Mouse (Mus musculus): ENCODE measurements around the gene Gucy1b2. TPM values are rescaled to one million over a fixed set of nuclear protein-coding genes. Genes with fewer than 3 reads are reported as not detected.

Gucy1b2 gene
- polyA plus RNA-seq, 1 experiment from 2014 or later, result 0.21 TPM

- DNase-seq (ENCODE audit: low spot score), result no peak
- no peaks in the 10 kb centered on the region for H3K36me3 ChIP-seq
- H3K27ac ChIP-seq, result no peak overlapping the region
- no peaks in the 10 kb centered on the region for H3K9me3 ChIP-seq (replicated peaks)
- peaks cover 4% of the 10 kb centered on the region for H3K4me1 ChIP-seq
- H3K4me3 ChIP-seq, result no peak overlapping the region
- WGBS, result 68% methylated on average over 11 of the region's 11 CpGs
- H3K27me3 ChIP-seq (ENCODE audit: low read depth, poor library complexity, severe bottlenecking), result peaks cover 7% of the 10 kb centered on the region; the same call in 1 of the 2 replicates
Measured at GRCm38 (mm10) chr14:62459541-62459940, 3.5 kb upstream of the Gucy1b2 start.

GRCm38 (mm10) chr14:62457420-62458181, 1.5 kb upstream of the Gucy1b2 start:
- peak; percentile 87 for DNase-seq (ENCODE audit: low spot score)
- no peaks in the 10 kb centered on the region for H3K4me1 ChIP-seq
- H3K36me3 ChIP-seq, result no peaks in the 10 kb centered on the region
- H3K27ac ChIP-seq, result no peak overlapping the region
- no peak overlapping the region for H3K4me3 ChIP-seq
- 23% methylated on average over 22 of the region's 22 CpGs for WGBS
- H3K9me3 ChIP-seq (replicated peaks), result no peaks in the 10 kb centered on the region
- H3K27me3 ChIP-seq (ENCODE audit: low read depth, poor library complexity, severe bottlenecking), result no peaks in the 10 kb centered on the region

GRCm38 (mm10) chr14:62455570-62455879, 564 bp downstream of the Gucy1b2 start:
- DNase-seq (ENCODE audit: low spot score), result no peak

GRCm38 (mm10) chr14:62454760-62455569, 1.1 kb downstream of the Gucy1b2 start:
- 69% methylated on average over 9 of the region's 9 CpGs for WGBS
- Histone ChIP-seq H3K9me3 (replicated peaks) (no peaks in the 10 kb centered on the region), H3K27ac (no peak overlapping the region), H3K27me3 (ENCODE audit: low read depth, poor library complexity, severe bottlenecking) (no peaks in the 10 kb centered on the region), H3K4me3 (no peak overlapping the region), H3K4me1 (no peaks in the 10 kb centered on the region), H3K36me3 (no peaks in the 10 kb centered on the region)
- DNase-seq (ENCODE audit: low spot score), result no peak

More at GRCm38 (mm10) chr14:62455570-62455879, 564 bp downstream of the Gucy1b2 start:
- Histone ChIP-seq H3K4me1 (no peaks in the 10 kb centered on the region), H3K4me3 (no peak overlapping the region), H3K36me3 (no peaks in the 10 kb centered on the region), H3K9me3 (replicated peaks) (no peaks in the 10 kb centered on the region), H3K27me3 (ENCODE audit: low read depth, poor library complexity, severe bottlenecking) (no peaks in the 10 kb centered on the region), H3K27ac (no peak overlapping the region)
- 77% methylated on average over 5 of the region's 5 CpGs for WGBS

GRCm38 (mm10) chr14:62454136-62454535, 2.0 kb downstream of the Gucy1b2 start:
- Histone ChIP-seq H3K36me3 (no peaks in the 10 kb centered on the region), H3K4me3 (no peak overlapping the region), H3K4me1 (no peaks in the 10 kb centered on the region), H3K9me3 (replicated peaks) (no peaks in the 10 kb centered on the region), H3K27me3 (ENCODE audit: low read depth, poor library complexity, severe bottlenecking) (no peaks in the 10 kb centered on the region), H3K27ac (no peak overlapping the region)
- 82% methylated on average over 3 of the region's 3 CpGs for WGBS
- DNase-seq (ENCODE audit: low spot score), result no peak

GRCm38 (mm10) chr14:62453276-62453675, 2.8 kb downstream of the Gucy1b2 start:
- H3K27ac ChIP-seq, result no peak overlapping the region
- no peak overlapping the region for H3K4me3 ChIP-seq
- no peaks in the 10 kb centered on the region for H3K36me3 ChIP-seq
- 83% methylated on average over 11 of the region's 11 CpGs for WGBS
- DNase-seq (ENCODE audit: low spot score), result no peak
- no peaks in the 10 kb centered on the region for H3K27me3 ChIP-seq (ENCODE audit: low read depth, poor library complexity, severe bottlenecking)
- no peaks in the 10 kb centered on the region for H3K4me1 ChIP-seq
- no peaks in the 10 kb centered on the region for H3K9me3 ChIP-seq (replicated peaks)

- 90% methylated on average over 1 of the region's 1 CpGs for WGBS
Measured at GRCm38 (mm10) chr14:62450706-62451105, 5.4 kb downstream of the Gucy1b2 start.

GRCm38 (mm10) chr14:62447214-62447548, 8.9 kb downstream of the Gucy1b2 start:
- Histone ChIP-seq H3K9me3 (replicated peaks) (no peaks in the 10 kb centered on the region), H3K4me3 (no peak overlapping the region), H3K27me3 (ENCODE audit: low read depth, poor library complexity, severe bottlenecking) (no peaks in the 10 kb centered on the region), H3K4me1 (peaks cover 25% of the 10 kb centered on the region), H3K36me3 (no peaks in the 10 kb centered on the region), H3K27ac (no peak overlapping the region)
- no peak for DNase-seq (ENCODE audit: low spot score)
- WGBS, result 85% methylated on average over 3 of the region's 3 CpGs

More at GRCm38 (mm10) chr14:62450706-62451105, 5.4 kb downstream of the Gucy1b2 start:
- H3K36me3 ChIP-seq, result no peaks in the 10 kb centered on the region
- no peak for DNase-seq (ENCODE audit: low spot score)
- H3K4me1 ChIP-seq, result peaks cover 11% of the 10 kb centered on the region
- H3K9me3 ChIP-seq (replicated peaks), result no peaks in the 10 kb centered on the region
- no peak overlapping the region for H3K4me3 ChIP-seq
- no peak overlapping the region for H3K27ac ChIP-seq
- no peaks in the 10 kb centered on the region for H3K27me3 ChIP-seq (ENCODE audit: low read depth, poor library complexity, severe bottlenecking)

- peaks cover 25% of the 10 kb centered on the region for H3K4me1 ChIP-seq
- no peaks in the 10 kb centered on the region for H3K27me3 ChIP-seq (ENCODE audit: low read depth, poor library complexity, severe bottlenecking)
- no peaks in the 10 kb centered on the region for H3K36me3 ChIP-seq
- WGBS, result 50% methylated on average over 7 of the region's 7 CpGs
- H3K9me3 ChIP-seq (replicated peaks), result no peaks in the 10 kb centered on the region
- no peak for DNase-seq (ENCODE audit: low spot score)
- no peak overlapping the region for H3K4me3 ChIP-seq
- H3K27ac ChIP-seq, result peak overlapping the region; percentile 17; the same call in 1 of the 2 replicates
Measured at GRCm38 (mm10) chr14:62446385-62447213, 9.5 kb downstream of the Gucy1b2 start.

GRCm38 (mm10) chr14:62443840-62444430, 12.2 kb downstream of the Gucy1b2 start:
- Histone ChIP-seq H3K9me3 (replicated peaks) (no peaks in the 10 kb centered on the region), H3K27me3 (ENCODE audit: low read depth, poor library complexity, severe bottlenecking) (no peaks in the 10 kb centered on the region), H3K36me3 (no peaks in the 10 kb centered on the region), H3K4me1 (peaks cover 25% of the 10 kb centered on the region), H3K4me3 (no peak overlapping the region), H3K27ac (no peak overlapping the region)
- DNase-seq (ENCODE audit: low spot score), result no peak
- WGBS, result 48% methylated on average over 6 of the region's 6 CpGs

- peaks cover 25% of the 10 kb centered on the region for H3K4me1 ChIP-seq
- DNase-seq (ENCODE audit: low spot score), result no peak
- no peak overlapping the region for H3K27ac ChIP-seq
- no peak overlapping the region for H3K4me3 ChIP-seq
- H3K27me3 ChIP-seq (ENCODE audit: low read depth, poor library complexity, severe bottlenecking), result no peaks in the 10 kb centered on the region
- no peaks in the 10 kb centered on the region for H3K9me3 ChIP-seq (replicated peaks)
- WGBS, result 94% methylated on average over 1 of the region's 1 CpGs
- H3K36me3 ChIP-seq, result no peaks in the 10 kb centered on the region
Measured at GRCm38 (mm10) chr14:62442971-62443370, 13.1 kb downstream of the Gucy1b2 start.

- H3K36me3 ChIP-seq, result no peaks in the 10 kb centered on the region
- no peak for DNase-seq (ENCODE audit: low spot score)
- H3K4me1 ChIP-seq, result peaks cover 12% of the 10 kb centered on the region
- H3K9me3 ChIP-seq (replicated peaks), result no peaks in the 10 kb centered on the region
- no peak overlapping the region for H3K4me3 ChIP-seq
- no peaks in the 10 kb centered on the region for H3K27me3 ChIP-seq (ENCODE audit: low read depth, poor library complexity, severe bottlenecking)
- no peak overlapping the region for H3K27ac ChIP-seq
Measured at GRCm38 (mm10) chr14:62440036-62440435, 16.1 kb downstream of the Gucy1b2 start.
